Mouse (Mus musculus) neural tube, embryonic 14.5 days (tissue): ENCODE measurements around the gene Fxyd4. TPM values are rescaled to one million over a fixed set of nuclear protein-coding genes. Genes with fewer than 3 reads are reported as not detected.

Experiments
- ATAC-seq: fragments of 200-750 bp; cut with Nextera tagmentation; 2 replicates; pipeline ENCODE4 v1.8.0; 2017; ENCODE audit warnings: low read depth, mild to moderate bottlenecking, moderate TSS enrichment, moderate library complexity
- H3K27ac ChIP-seq: fragments of 300-500 bp; sonication (generic); 2 replicates; pipeline ENCODE4 v1.5.1; 2014; ENCODE audit warnings: low read depth, mild to moderate bottlenecking, control low read depth, low read length, moderate library complexity, mixed read lengths
- H3K27me3 ChIP-seq: fragments of 300-500 bp; sonication (generic); 2 replicates; pipeline ENCODE4 v1.6.1; 2014; ENCODE audit warnings: low read length; ENCODE audit not compliant: control insufficient read depth, insufficient read depth
- H3K36me3 ChIP-seq: fragments of 300-500 bp; sonication (generic); 2 replicates; pipeline ENCODE4 v1.6.1; 2014; ENCODE audit warnings: low read length, mixed read lengths; ENCODE audit not compliant: control insufficient read depth, insufficient read depth
- H3K4me1 ChIP-seq: fragments of 300-500 bp; sonication (generic); 2 replicates; pipeline ENCODE4 v1.6.1; 2014; ENCODE audit warnings: low read length; ENCODE audit not compliant: control insufficient read depth, insufficient read depth
- H3K4me2 ChIP-seq: fragments of 300-500 bp; sonication (generic); 2 replicates; pipeline ENCODE4 v1.6.1; 2014; ENCODE audit warnings: mild to moderate bottlenecking, low read depth, low read length, control low read depth
- H3K4me3 ChIP-seq: fragments of 300-500 bp; sonication (generic); 2 replicates; pipeline ENCODE4 v1.5.1; 2014; ENCODE audit warnings: low read depth, low read length, control low read depth, mixed read lengths
- H3K9ac ChIP-seq: fragments of 300-500 bp; sonication (generic); replicated peaks from 2 replicates; pipeline ENCODE4 v1.6.1; 2014; ENCODE audit warnings: low read depth, mild to moderate bottlenecking, control low read depth, low read length, mixed read lengths
- H3K9me3 ChIP-seq: fragments of 300-500 bp; sonication (generic); 2 replicates; pipeline ENCODE4 v1.6.1; 2016; ENCODE audit warnings: low read length; ENCODE audit not compliant: control insufficient read depth
- WGBS: fragments of 180-500 bp; shearing (Covaris S2); extraction: QIAGEN DNeasy Blood & Tissue Kit; methylation state at CpG from one replicate; pipeline ENCODE4 v1.1.7; 2014; 5-methylcytosine and 5-hydroxymethylcytosine counted together
- polyA plus RNA-seq: library from polyadenylated mRNA; unstranded; fragments of >200 nt; fragmentation: Nextera tagmentation; extraction: Ambion mirVana; gene quantifications from 2 replicates; pipeline ENCODE4 v1.2.1, GENCODE M21; 2014

Gene Fxyd4
- polyA plus RNA-seq, 1 experiment from 2014 or later: 4.0 TPM

- Histone ChIP-seq H3K9ac (peak overlapping the region; percentile 82), H3K27me3 (no peaks in the 10 kb centered on the region; the same call in 1 of the 2 replicates), H3K4me3 (peak overlapping the region; percentile 97), H3K27ac (no peak overlapping the region), H3K4me2 (peak overlapping the region; percentile 99), H3K4me1 (peaks cover 10% of the 10 kb centered on the region), H3K9me3 (no peaks in the 10 kb centered on the region), H3K36me3 (no peaks in the 10 kb centered on the region)
- no peak for ATAC-seq
- WGBS: under 1% methylated on average over 14 of the region's 14 CpGs
Measured at GRCm38 (mm10) chr6:117908424-117908900, 29.0 kb downstream of the Fxyd4 start.

- H3K27ac ChIP-seq: 0 out of 2 replicates have a peak overlapping the region, but pooled peaks have one; percentile 34
- peak overlapping the region; percentile 99 for H3K4me2 ChIP-seq
- peaks cover 10% of the 10 kb centered on the region for H3K4me1 ChIP-seq
- no peaks in the 10 kb centered on the region for H3K9me3 ChIP-seq
- H3K36me3 ChIP-seq: no peaks in the 10 kb centered on the region
- H3K27me3 ChIP-seq: no peaks in the 10 kb centered on the region; the same call in 1 of the 2 replicates
- peak overlapping the region; percentile 82 for H3K9ac ChIP-seq
- H3K4me3 ChIP-seq: peak overlapping the region; percentile 97
- under 1% methylated on average over 26 of the region's 26 CpGs for WGBS
- ATAC-seq: no peak
Measured at GRCm38 (mm10) chr6:117907979-117908355, 29.5 kb downstream of the Fxyd4 start.

- H3K27me3 ChIP-seq: no peaks in the 10 kb centered on the region; the same call in 1 of the 2 replicates
- H3K36me3 ChIP-seq: no peaks in the 10 kb centered on the region
- H3K9ac ChIP-seq: peak overlapping the region; percentile 82
- peak overlapping the region; percentile 99 for H3K4me2 ChIP-seq
- peak; percentile 44 for ATAC-seq
- under 1% methylated on average over 77 of the region's 77 CpGs for WGBS
- H3K9me3 ChIP-seq: no peaks in the 10 kb centered on the region
- H3K4me3 ChIP-seq: peak overlapping the region; percentile 97
- H3K27ac ChIP-seq: peak overlapping the region; percentile 90
- H3K4me1 ChIP-seq: peaks cover 10% of the 10 kb centered on the region
Measured at GRCm38 (mm10) chr6:117907301-117907978, 30.1 kb downstream of the Fxyd4 start.

DNA sequence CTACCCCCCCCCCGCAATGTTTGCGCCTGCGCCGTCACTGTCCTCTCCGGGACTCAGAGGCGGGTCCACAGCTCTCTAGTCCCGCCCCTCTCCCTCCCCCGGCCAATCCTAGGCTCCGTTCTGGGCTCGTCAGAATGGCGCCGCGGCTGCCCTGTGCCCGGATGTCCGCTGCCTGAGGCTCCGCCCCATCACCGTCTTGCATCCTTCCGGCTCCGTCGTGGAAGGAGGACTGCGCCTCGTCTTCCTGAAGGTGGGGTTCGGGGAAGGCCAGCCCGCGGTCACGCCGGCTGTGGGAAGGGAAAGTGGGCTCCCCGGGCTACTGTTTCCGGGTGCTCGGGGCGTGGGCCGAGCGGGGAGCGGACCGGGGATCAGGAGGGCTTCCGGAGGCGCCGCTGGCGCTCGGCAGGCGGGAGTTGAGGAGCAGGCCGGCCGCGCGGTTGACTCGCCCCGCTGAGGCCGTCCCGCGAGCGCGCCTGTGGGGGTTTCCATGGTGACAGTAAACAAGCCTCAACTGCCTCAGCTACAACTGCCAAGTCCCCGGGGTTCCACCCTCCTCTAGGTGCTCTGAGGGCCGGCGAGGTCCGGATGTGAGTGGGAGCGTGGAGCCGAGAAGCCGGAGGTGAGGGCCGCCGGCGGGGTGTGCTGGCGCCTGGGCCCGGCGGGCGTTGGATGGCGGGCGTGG, 30.8 kb downstream of the Fxyd4 start:
- H3K4me1 ChIP-seq: peaks cover 10% of the 10 kb centered on the region
- peak overlapping the region; percentile 97 for H3K4me3 ChIP-seq
- no peaks in the 10 kb centered on the region for H3K9me3 ChIP-seq
- H3K4me2 ChIP-seq: peak overlapping the region; percentile 99
- peak overlapping the region; percentile 82 for H3K9ac ChIP-seq
- peak overlapping the region; percentile 90 for H3K27ac ChIP-seq
- ATAC-seq: peak; percentile 99
- H3K27me3 ChIP-seq: no peaks in the 10 kb centered on the region; the same call in 1 of the 2 replicates
- H3K36me3 ChIP-seq: no peaks in the 10 kb centered on the region
- WGBS: under 1% methylated on average over 56 of the region's 68 CpGs

DNA sequence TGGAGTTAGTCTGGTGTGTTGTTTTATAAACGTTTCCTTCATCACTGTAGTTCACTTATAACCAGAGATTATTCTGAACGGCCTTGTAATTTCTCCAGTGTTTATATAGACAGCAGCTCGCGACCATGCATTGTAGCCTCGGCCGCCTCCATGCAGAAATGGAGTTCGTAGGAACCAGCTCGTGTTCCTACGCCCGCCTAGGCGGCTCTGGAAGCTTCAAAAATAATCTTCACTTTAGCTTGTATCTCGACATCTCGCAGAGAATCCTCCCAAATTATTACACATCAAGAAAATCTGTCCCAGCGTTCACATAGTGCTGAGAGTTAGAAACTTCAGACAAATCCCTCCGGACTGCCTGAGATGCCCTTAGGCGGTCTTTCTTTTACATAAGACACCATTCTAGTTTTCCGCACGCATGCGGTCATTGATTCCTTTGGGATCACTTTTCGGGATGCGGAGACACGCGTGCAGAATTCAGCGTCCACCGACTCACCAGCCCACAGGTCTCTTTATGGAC, 31.4 kb downstream of the Fxyd4 start:
- Histone ChIP-seq H3K27me3 (no peaks in the 10 kb centered on the region; the same call in 1 of the 2 replicates), H3K4me3 (peak overlapping the region; percentile 97), H3K4me2 (peak overlapping the region; percentile 53), H3K27ac (peak overlapping the region; percentile 61; the same call in 1 of the 2 replicates), H3K36me3 (no peaks in the 10 kb centered on the region), H3K9me3 (no peaks in the 10 kb centered on the region), H3K9ac (peak overlapping the region; percentile 57), H3K4me1 (peaks cover 10% of the 10 kb centered on the region)
- under 1% methylated on average over 25 of the region's 25 CpGs for WGBS
- peak; percentile 21 for ATAC-seq

GRCm38 (mm10) chr6:117905260-117905930, 32.1 kb downstream of the Fxyd4 start:
- Histone ChIP-seq H3K4me2 (peak overlapping the region; percentile 53; the same call in 1 of the 2 replicates), H3K36me3 (no peaks in the 10 kb centered on the region), H3K4me1 (peaks cover 10% of the 10 kb centered on the region), H3K4me3 (peak overlapping the region; percentile 97; the same call in 1 of the 2 replicates), H3K9ac (no peak overlapping the region), H3K27ac (no peak overlapping the region), H3K9me3 (no peaks in the 10 kb centered on the region), H3K27me3 (no peaks in the 10 kb centered on the region; the same call in 1 of the 2 replicates)
- 27% methylated on average over 4 of the region's 4 CpGs for WGBS
- no peak for ATAC-seq

- WGBS: 92% methylated on average over 3 of the region's 3 CpGs
- H3K27ac ChIP-seq: no peak overlapping the region
- no peak for ATAC-seq
- no peak overlapping the region for H3K9ac ChIP-seq
- H3K4me3 ChIP-seq: no peak overlapping the region
- H3K4me2 ChIP-seq: no peak overlapping the region
- H3K4me1 ChIP-seq: peaks cover 7% of the 10 kb centered on the region
- H3K27me3 ChIP-seq: no peaks in the 10 kb centered on the region; the same call in 1 of the 2 replicates
- H3K36me3 ChIP-seq: no peaks in the 10 kb centered on the region
- no peaks in the 10 kb centered on the region for H3K9me3 ChIP-seq
Measured at GRCm38 (mm10) chr6:117903836-117904235, 33.7 kb downstream of the Fxyd4 start.

DNA sequence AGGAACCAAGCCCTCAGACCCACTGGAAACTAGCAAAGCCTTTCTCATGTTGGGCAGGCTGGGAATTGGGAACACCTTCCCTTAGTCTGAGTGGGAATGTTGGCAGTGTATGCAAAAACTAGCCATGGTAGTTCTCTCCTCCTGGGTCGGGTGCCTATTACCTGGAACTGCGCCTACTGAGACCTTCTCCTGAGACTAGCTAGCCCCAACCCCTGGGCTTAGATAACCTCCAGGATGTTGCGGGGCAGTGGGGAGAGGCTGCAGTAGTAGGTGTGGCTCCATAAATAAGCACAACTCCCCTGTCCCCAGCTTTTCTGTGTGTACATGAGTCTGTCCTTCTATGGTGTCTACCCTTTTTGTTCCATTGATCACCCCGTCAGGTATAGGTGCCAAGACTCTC, 34.9 kb downstream of the Fxyd4 start:
- 83% methylated on average over 4 of the region's 4 CpGs for WGBS
- Histone ChIP-seq H3K36me3 (no peaks in the 10 kb centered on the region), H3K27ac (no peak overlapping the region), H3K9me3 (no peaks in the 10 kb centered on the region), H3K4me3 (no peak overlapping the region), H3K4me1 (no peaks in the 10 kb centered on the region), H3K27me3 (no peaks in the 10 kb centered on the region; the same call in 1 of the 2 replicates), H3K4me2 (no peak overlapping the region), H3K9ac (no peak overlapping the region)
- no peak for ATAC-seq
